Mouse (Mus musculus) mammary gland, adult 2 months (tissue): ENCODE results near the gene Gm28053. TPM values are rescaled to one million over a fixed set of nuclear protein-coding genes. Genes with fewer than 3 reads are reported as not detected.

Experiments
- polyA plus RNA-seq: library from polyadenylated mRNA; depleted of rRNA; stranded (reverse); fragments of >200 nt; gene quantifications from 2 replicates; pipeline ENCODE4 v1.2.3, GENCODE M21; 2012; ENCODE audit warnings: low replicate concordance; rRNA removed

The Gm28053 gene
- polyA plus RNA-seq = 0.29 TPM in 1 of 2 replicates, not detected in the other

DNA sequence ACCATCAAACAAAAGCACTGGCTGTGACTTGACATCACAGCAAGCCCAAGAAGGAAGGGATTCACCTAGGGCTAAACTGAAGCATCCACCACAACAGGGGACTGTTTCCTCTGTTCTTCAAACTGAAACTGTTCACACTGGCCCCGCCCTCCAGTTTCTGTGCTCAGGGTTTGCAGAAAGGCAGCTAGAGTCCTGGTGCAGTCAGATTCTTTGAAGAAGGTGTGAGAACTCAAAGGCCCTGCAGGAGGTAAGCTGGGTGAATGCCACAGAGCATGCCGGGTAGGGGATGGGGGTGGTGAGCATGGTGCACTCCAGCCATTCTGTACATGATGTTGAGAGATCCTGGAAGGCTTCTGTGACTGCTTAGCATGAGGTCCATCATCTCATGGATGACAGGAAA, at the start of gene Gm28053, which contains the start of gene Gimap7:
Gene Gm28053, plus strand, starts transcription at position 153 of the 400 bp plus-strand sequence.
Gene Gimap7, plus strand, starts transcription at position 167 of the 400 bp plus-strand sequence.

DNA sequence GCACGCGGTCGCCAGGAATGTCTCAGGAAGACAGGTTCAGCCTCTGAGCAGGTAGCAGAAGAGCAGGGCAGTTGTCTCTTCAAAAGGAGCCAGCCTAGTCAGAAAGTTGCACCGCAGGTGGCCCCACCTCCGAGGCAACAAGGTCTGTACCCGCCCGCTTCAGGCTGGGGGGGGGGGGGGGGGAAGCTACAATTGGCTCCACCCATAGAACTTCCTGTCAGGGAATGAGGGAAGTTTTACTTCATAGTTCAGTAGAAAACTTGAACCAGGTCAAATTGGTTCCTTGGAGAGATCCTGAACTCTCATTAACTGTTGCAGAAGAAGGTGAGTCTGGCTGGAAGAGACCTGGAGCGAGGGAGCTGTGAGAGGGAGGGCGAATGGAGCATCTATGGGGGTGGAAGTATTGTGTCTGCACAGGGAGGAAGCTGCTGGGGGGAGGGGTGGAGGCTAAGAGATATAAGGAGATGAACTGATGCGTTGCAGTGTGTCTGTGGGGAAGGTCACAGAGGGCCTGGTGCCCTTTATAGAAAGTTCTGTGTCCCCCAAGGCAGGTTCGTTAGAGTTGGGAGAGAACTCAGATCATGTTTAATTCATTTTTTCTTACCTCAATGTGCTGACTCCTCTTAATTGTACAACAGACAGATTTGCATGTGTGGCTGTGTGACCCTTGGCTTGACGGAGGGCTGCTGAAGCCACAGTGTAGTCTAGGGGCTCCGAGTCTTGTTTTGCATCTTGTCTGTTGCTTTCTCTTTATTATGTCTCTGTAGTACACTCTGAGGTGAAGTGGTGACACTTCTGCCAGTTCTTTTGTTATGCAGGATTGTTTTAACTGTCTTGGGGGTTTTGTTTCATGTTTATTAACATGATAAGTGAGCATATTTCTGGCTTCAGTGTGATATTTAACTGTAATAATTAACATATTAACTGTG, 42.2 kb upstream of the Gm28053 start, which contains the start of gene Gimap9:
Gene Gimap9, plus strand, starts transcription at position 199 of the 929 bp plus-strand sequence.

GRCm38 (mm10) chr6:48684319-48684718, 34.1 kb upstream of the Gm28053 start, which contains the start of gene Gimap4:
Gene Gimap4, plus strand, starts transcription at chr6:48684549.

DNA sequence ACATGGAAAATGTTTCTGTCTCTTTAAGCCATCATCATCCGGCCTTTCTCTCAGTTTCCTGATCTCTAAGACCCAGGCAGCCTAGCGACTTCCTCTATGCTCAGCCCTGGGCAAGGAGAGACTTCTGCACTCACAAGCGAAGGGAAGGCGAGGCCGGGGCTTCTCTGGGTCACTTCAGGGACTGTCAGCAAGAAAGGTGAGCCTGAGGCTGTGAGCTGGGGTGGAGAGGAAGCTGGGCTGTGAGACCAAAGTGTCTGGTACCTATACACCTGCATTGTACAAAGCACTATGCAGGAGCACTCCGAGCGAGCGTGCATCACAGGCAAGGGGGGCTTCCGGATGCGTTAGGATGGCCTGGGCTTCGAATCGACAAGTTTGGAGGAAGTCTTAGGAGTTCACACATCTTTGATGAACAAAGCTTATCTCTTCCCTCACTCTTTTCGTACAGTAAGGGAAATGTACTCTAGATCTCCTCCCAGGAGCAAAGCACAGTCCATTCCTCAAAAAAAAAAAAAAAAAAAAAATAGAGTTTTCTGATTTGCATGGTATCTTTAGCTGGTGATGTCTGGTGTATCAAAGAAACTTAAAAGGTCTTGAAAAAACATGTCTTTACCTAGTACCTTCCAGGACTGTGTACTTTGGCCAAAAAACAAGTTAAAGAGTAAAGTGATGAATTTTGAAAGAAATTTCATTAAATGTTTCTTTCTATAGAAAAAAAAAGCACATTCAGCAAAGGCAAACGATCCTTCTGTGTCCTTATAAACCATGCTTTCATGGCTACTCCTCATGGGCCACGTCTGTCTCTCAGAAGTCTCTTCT, 20.8 kb downstream of the Gm28053 start, which contains the start of gene Gimap1:
Gene Gimap1, plus strand, starts transcription at position 94 of the 819 bp plus-strand sequence.

GRCm38 (mm10) chr6:48745959-48746889, 27.8 kb downstream of the Gm28053 start, which contains the start of gene Gimap5:
Gene Gimap5, plus strand, starts transcription at chr6:48746197.

GRCm38 (mm10) chr6:48770696-48771095, 52.3 kb downstream of the Gm28053 start, which contains the start of gene Gimap3:
Gene Gimap3, minus strand, starts transcription at chr6:48770851.

Other genes starting within 250 kb of the Gm28053 start
- 14.1 and 44.0 TPM in 2 replicates for gene Atp6v0e2, start 181.0 kb upstream of the Gm28053 start, polyA plus RNA-seq
- gene Lrrc61, start 163.8 kb upstream of the Gm28053 start, polyA plus RNA-seq = 28.4 and 37.2 TPM in 2 replicates
- 141 and 205 TPM in 2 replicates for gene Rarres2, start 145.8 kb upstream of the Gm28053 start, polyA plus RNA-seq
- gene Gm45021, start 129.0 kb upstream of the Gm28053 start, polyA plus RNA-seq = not detected in 2 replicates
- gene Repin1, start 124.7 kb upstream of the Gm28053 start, polyA plus RNA-seq = 44.0 and 69.3 TPM in 2 replicates
- not detected in 2 replicates for gene Gm44965, start 124.7 kb upstream of the Gm28053 start, polyA plus RNA-seq
- 5.5 and 9.2 TPM in 2 replicates for gene Zfp775, start 116.5 kb upstream of the Gm28053 start, polyA plus RNA-seq
- gene AI854703, start 91.8 kb upstream of the Gm28053 start, polyA plus RNA-seq = 2.3 and 2.6 TPM in 2 replicates
- gene Gimap8, start 71.4 kb upstream of the Gm28053 start, polyA plus RNA-seq = 9.5 and 11.9 TPM in 2 replicates
- 4.7 and 7.4 TPM in 2 replicates for gene Gimap9, start 42.5 kb upstream of the Gm28053 start, polyA plus RNA-seq
- gene Gimap4, start 34.1 kb upstream of the Gm28053 start, polyA plus RNA-seq = 45.9 and 83.2 TPM in 2 replicates
- 23.4 and 35.8 TPM in 2 replicates for gene Gimap6, start 10.4 kb upstream of the Gm28053 start, polyA plus RNA-seq
- 2.8 and 3.2 TPM in 2 replicates for gene Gimap7, start within 50 bp of the Gm28053 start, polyA plus RNA-seq
- gene Gimap1, start 20.4 kb downstream of the Gm28053 start, polyA plus RNA-seq = 14.8 and 53.3 TPM in 2 replicates
- gene Gimap5, start 27.6 kb downstream of the Gm28053 start, polyA plus RNA-seq = 27.6 and 43.3 TPM in 2 replicates
- 61.7 and 68.3 TPM in 2 replicates for gene Gimap3, start 52.2 kb downstream of the Gm28053 start, polyA plus RNA-seq
- 117 and 142 TPM in 2 replicates for gene Tmem176a, start 122.3 kb downstream of the Gm28053 start, polyA plus RNA-seq
- 317 and 511 TPM in 2 replicates for gene Tmem176b, start 122.9 kb downstream of the Gm28053 start, polyA plus RNA-seq
- 14.6 and 18.5 TPM in 2 replicates for gene Aoc1, start 154.3 kb downstream of the Gm28053 start, polyA plus RNA-seq
- gene 1600015I10Rik, start 211.3 kb downstream of the Gm28053 start, polyA plus RNA-seq = 0.06 and 0.08 TPM in 2 replicates